Mouse (Mus musculus): ENCODE measurements around the gene Specc1l. TPM values are rescaled to one million over a fixed set of nuclear protein-coding genes. Genes with fewer than 3 reads are reported as not detected.

The Specc1l gene
- total and polyA plus RNA-seq, 2 experiments from 2014 or later: 21.4 to 64.5 TPM

DNA sequence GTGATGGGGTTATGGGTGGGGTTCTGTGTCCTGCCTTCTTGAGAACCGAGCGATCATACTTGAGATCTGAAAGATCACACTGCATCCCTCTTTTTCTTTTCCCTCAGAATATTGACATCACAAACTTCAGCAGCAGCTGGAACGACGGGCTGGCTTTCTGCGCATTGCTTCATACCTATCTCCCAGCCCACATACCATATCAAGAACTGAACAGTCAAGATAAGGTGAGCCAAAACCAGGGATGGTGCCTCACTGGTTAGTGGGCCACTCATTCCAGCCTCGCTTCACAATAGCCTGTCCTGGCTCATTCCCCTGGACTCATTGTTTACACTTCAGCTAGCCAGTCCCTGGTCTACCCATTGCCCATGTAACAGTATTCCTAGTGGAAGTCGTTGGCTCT lies 95.3 kb downstream of the Specc1l start:
- 95% methylated on average over 7 of the region's 7 CpGs for WGBS
- no peaks in the 10 kb centered on the region for H3K27me3 ChIP-seq (ENCODE audit: insufficient read depth, low read length)
- H3K9me3 ChIP-seq (ENCODE audit: low read length): no peaks in the 10 kb centered on the region
- H3K36me3 ChIP-seq (ENCODE audit: insufficient read depth): peaks cover 56% of the 10 kb centered on the region
- peaks cover 7% of the 10 kb centered on the region; the same call in 1 of the 2 replicates for H3K4me1 ChIP-seq (ENCODE audit: insufficient read depth)
- H3K27ac ChIP-seq (ENCODE audit: low read depth, low read length): no peak overlapping the region
- TF ChIP-seq CTCF (IDR thresholded peaks at IDR 0.05; ENCODE audit: low read depth): no peak
- H3K4me2 ChIP-seq (ENCODE audit: low read depth): no peak overlapping the region
- H3K9ac ChIP-seq: no peak overlapping the region
- DNase-seq: no peak
- ATAC-seq: no peak
- no peak overlapping the region for H3K4me3 ChIP-seq (ENCODE audit: low read depth, low read length)

DNA sequence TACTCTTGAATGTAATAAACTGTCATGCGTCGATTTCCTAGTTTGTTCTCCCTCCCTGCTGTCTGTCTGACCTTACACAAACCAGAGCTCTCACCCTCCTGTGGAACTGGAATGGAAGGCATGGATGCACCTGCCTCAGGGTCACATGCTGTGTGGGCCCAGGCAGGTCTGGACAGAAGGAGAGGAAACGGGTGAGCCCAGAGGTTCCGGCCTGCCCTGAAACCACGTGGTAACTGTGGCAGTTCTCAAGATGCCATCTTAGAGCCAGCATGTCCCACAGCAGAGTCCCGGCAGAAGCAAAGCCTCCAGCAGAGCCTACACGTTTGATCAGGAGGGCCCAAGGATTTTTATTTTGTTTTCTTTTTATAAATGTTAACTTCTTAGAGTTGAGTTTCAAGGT lies 100.5 kb downstream of the Specc1l start:
- Histone ChIP-seq H3K36me3 (ENCODE audit: insufficient read depth) (peaks cover 53% of the 10 kb centered on the region), H3K4me2 (ENCODE audit: low read depth) (no peak overlapping the region), H3K27ac (ENCODE audit: low read depth, low read length) (no peak overlapping the region), H3K4me1 (ENCODE audit: insufficient read depth) (no peaks in the 10 kb centered on the region), H3K27me3 (ENCODE audit: insufficient read depth, low read length) (peaks cover 2% of the 10 kb centered on the region; the same call in 1 of the 2 replicates), H3K9me3 (ENCODE audit: low read length) (no peaks in the 10 kb centered on the region), H3K4me3 (ENCODE audit: low read depth, low read length) (no peak overlapping the region), H3K9ac (no peak overlapping the region)
- no peak for DNase-seq
- 81% methylated on average over 7 of the region's 7 CpGs for WGBS
- no peak for TF ChIP-seq CTCF (IDR thresholded peaks at IDR 0.05; ENCODE audit: low read depth)
- no peak for ATAC-seq

DNA sequence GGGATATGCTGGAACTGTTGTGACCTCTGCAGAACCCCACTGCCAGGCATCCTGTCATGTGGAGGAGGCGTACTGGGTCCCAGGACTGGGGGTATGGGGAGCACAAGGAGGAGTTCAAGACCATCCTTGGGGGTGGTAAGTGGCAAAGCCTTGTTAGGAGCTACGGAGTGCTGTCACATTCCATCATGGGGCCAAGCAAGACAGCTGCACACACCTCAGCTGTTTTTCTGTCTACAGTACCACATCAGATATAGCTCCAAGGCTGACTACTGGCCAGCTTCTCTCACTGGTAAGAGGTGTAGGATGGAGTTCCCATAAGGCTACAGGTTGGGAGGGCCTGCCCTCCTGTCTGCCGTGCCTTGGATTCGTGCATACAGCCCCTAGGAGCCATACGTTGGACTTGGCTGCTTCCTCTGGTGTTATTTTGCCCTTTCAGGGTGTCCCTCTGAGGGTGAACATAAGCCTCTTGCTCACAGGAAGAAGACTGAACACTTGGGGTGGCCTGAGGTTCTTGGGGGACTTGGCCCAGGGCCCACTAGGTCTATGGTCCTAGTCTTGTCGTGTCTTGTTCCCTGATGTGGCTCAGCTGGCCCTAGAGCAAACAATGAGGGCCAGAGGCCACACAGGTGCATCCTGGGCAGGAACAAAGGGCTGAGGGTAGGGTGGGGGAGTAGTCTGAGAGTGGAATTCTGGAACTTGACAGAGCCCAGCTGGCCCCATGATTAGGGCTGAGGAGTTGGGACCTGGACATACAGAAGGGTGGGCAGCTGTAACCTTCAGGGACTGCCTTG lies 102.5 kb downstream of the Specc1l start:
- DNase-seq (no peak), ATAC-seq (no peak)
- Histone ChIP-seq H3K4me1 (ENCODE audit: insufficient read depth) (no peaks in the 10 kb centered on the region), H3K9me3 (ENCODE audit: low read length) (no peaks in the 10 kb centered on the region), H3K36me3 (ENCODE audit: insufficient read depth) (peaks cover 34% of the 10 kb centered on the region), H3K4me2 (ENCODE audit: low read depth) (no peak overlapping the region), H3K9ac (no peak overlapping the region), H3K27me3 (ENCODE audit: insufficient read depth, low read length) (peaks cover 16% of the 10 kb centered on the region; the same call in 1 of the 2 replicates), H3K27ac (ENCODE audit: low read depth, low read length) (no peak overlapping the region), H3K4me3 (ENCODE audit: low read depth, low read length) (no peak overlapping the region)
- no peak for TF ChIP-seq CTCF (IDR thresholded peaks at IDR 0.05; ENCODE audit: low read depth)
- WGBS: 73% methylated on average over 6 of the region's 6 CpGs

DNA sequence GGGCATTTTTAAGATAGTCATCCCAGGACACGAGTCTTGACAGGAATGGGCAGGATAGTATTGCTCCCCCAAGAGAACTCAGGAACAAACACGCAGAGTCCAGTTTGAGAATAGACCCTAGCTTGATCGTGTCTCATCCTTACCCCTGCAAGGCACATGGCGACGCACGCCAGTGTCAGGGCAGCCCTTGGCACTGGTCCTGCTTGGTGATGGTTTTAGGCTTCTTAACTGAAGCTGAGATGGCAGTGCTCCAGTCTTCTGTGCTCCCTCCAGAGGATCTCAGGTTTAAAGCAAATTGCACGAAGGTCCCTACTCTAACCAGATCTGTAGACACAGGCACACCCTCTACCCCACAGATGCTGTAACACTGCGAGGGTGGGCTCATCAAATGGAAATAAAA lies 103.9 kb downstream of the Specc1l start:
- ATAC-seq (no peak), DNase-seq (peak; percentile 21)
- Histone ChIP-seq H3K4me3 (ENCODE audit: low read depth, low read length) (no peak overlapping the region), H3K27ac (ENCODE audit: low read depth, low read length) (no peak overlapping the region), H3K36me3 (ENCODE audit: insufficient read depth) (peaks cover 20% of the 10 kb centered on the region; the same call in 1 of the 2 replicates), H3K4me1 (ENCODE audit: insufficient read depth) (no peaks in the 10 kb centered on the region), H3K27me3 (ENCODE audit: insufficient read depth, low read length) (peaks cover 16% of the 10 kb centered on the region; the same call in 1 of the 2 replicates), H3K9ac (no peak overlapping the region), H3K4me2 (ENCODE audit: low read depth) (no peak overlapping the region), H3K9me3 (ENCODE audit: low read length) (no peaks in the 10 kb centered on the region)
- 59% methylated on average over 8 of the region's 8 CpGs for WGBS
- TF ChIP-seq CTCF (IDR thresholded peaks at IDR 0.05; ENCODE audit: low read depth): peak; percentile 13; the same call in 1 of the 2 replicates

DNA sequence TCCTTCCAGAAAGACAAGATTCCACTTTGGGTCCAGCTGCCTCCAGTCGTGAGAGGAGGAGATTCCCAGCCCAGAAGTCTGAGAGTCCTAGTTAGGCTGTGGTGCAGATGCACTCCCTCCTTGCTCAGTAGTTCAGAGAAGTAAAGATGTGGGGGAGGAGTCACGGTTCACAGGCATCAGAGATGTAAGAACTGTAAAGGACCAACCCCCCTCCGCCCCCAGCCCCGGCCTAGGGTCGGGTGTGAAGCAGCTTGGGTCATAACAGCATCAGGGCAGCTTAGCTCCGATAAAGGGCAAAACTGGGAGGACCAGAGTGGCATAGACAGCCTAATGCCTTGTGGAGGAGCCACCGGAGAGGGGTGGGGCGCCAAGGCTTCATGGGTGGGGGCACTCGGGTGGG lies 104.6 kb downstream of the Specc1l start:
- Histone ChIP-seq H3K4me3 (ENCODE audit: low read depth, low read length) (peak overlapping the region; percentile 40), H3K27ac (ENCODE audit: low read depth, low read length) (no peak overlapping the region), H3K27me3 (ENCODE audit: insufficient read depth, low read length) (peaks cover 16% of the 10 kb centered on the region; the same call in 1 of the 2 replicates), H3K36me3 (ENCODE audit: insufficient read depth) (peaks cover 19% of the 10 kb centered on the region; the same call in 1 of the 2 replicates), H3K4me1 (ENCODE audit: insufficient read depth) (no peaks in the 10 kb centered on the region), H3K9me3 (ENCODE audit: low read length) (no peaks in the 10 kb centered on the region), H3K4me2 (ENCODE audit: low read depth) (peak overlapping the region; percentile 49), H3K9ac (peak overlapping the region; percentile 44)
- DNase-seq (peak; percentile 16), ATAC-seq (peak; percentile 35)
- TF ChIP-seq CTCF (IDR thresholded peaks at IDR 0.05; ENCODE audit: low read depth): no peak
- 5% methylated on average over 9 of the region's 9 CpGs for WGBS

DNA sequence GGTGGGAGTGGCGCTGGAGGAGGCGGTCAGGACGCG lies 104.8 kb downstream of the Specc1l start, which contains the start of gene Adora2a:
Gene Adora2a, plus strand, starts transcription at position 6 of the 36 bp plus-strand sequence.
- no peak for DNase-seq
- no peak for ATAC-seq
- peaks cover 17% of the 10 kb centered on the region; the same call in 1 of the 2 replicates for H3K36me3 ChIP-seq (ENCODE audit: insufficient read depth)
- peak within 1 kb of the TSS; percentile 44 for H3K9ac ChIP-seq
- peaks cover 16% of the 10 kb centered on the region; the same call in 1 of the 2 replicates for H3K27me3 ChIP-seq (ENCODE audit: insufficient read depth, low read length)
- H3K9me3 ChIP-seq (ENCODE audit: low read length): no peaks in the 10 kb centered on the region
- no peak within 1 kb of the TSS; the same call in 1 of the 2 replicates for H3K27ac ChIP-seq (ENCODE audit: low read depth, low read length)
- peak within 1 kb of the TSS; percentile 49 for H3K4me2 ChIP-seq (ENCODE audit: low read depth)
- TF ChIP-seq CTCF (IDR thresholded peaks at IDR 0.05; ENCODE audit: low read depth): no peak
- peak within 1 kb of the TSS; percentile 40 for H3K4me3 ChIP-seq (ENCODE audit: low read depth, low read length)
- no peaks in the 10 kb centered on the region for H3K4me1 ChIP-seq (ENCODE audit: insufficient read depth)
- 0% methylated on average over 2 of the region's 4 CpGs for WGBS

DNA sequence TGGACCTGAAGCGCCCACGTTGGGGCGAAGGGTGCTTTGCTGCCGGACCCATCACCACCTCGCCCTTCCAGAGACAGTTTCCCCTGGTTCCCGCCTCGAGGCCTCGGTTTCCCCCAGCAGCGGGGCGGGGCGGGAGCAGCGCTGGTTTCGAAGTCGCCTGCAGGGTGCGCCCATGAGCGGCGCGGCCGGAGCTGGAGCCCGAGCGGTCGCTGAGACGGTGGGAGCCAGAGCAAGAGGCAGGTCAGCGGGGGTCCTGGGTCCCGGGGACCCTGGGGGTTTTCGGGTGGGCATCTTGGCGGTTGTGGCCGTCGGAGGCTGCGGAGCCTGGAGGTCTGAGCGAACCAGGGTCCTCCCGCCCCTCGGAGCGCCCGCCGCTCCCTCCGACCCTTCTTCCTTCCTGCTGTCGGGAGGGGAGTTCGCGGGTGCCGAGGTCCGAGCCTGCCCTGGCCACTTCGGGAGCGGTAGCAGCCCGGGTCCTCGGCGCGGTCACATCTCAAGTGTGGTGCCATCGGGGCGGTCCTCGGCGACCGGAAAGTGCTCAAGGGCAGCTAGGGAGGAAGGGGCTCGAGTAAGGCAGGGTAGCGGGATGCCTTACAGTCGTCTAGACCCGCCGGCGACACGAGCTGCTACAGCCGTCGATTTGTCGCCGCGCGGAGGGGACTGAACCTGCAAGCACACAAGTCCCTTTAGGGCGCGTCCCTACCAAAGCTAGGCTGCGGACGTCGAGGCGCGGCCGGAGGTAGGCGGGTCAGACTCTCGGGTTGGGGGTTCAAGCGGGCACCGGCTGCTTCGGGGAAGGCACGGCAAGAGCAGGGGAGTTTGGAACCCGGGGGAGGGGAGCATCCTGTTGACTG lies 105.3 kb downstream of the Specc1l start:
- DNase-seq (peak; percentile 60), ATAC-seq (peak; percentile 77)
- H3K4me2 ChIP-seq (ENCODE audit: low read depth): peak overlapping the region; percentile 49
- no peaks in the 10 kb centered on the region for H3K9me3 ChIP-seq (ENCODE audit: low read length)
- peaks cover 13% of the 10 kb centered on the region; the same call in 1 of the 2 replicates for H3K36me3 ChIP-seq (ENCODE audit: insufficient read depth)
- H3K27ac ChIP-seq (ENCODE audit: low read depth, low read length): no peak overlapping the region; the same call in 1 of the 2 replicates
- TF ChIP-seq CTCF (IDR thresholded peaks at IDR 0.05; ENCODE audit: low read depth): peak; percentile 73
- WGBS: 3% methylated on average over 80 of the region's 81 CpGs
- H3K9ac ChIP-seq: peak overlapping the region; percentile 44
- H3K4me1 ChIP-seq (ENCODE audit: insufficient read depth): no peaks in the 10 kb centered on the region
- peaks cover 16% of the 10 kb centered on the region; the same call in 1 of the 2 replicates for H3K27me3 ChIP-seq (ENCODE audit: insufficient read depth, low read length)
- H3K4me3 ChIP-seq (ENCODE audit: low read depth, low read length): peak overlapping the region; percentile 40
